Mouse (Mus musculus): Measurements from ENCODE around the gene Peli2. TPM values are rescaled to one million over a fixed set of nuclear protein-coding genes. Genes with fewer than 3 reads are reported as not detected.

Peli2 gene
- polyA plus RNA-seq, 1 experiment from 2014 or later, result 5.1 TPM

DNA sequence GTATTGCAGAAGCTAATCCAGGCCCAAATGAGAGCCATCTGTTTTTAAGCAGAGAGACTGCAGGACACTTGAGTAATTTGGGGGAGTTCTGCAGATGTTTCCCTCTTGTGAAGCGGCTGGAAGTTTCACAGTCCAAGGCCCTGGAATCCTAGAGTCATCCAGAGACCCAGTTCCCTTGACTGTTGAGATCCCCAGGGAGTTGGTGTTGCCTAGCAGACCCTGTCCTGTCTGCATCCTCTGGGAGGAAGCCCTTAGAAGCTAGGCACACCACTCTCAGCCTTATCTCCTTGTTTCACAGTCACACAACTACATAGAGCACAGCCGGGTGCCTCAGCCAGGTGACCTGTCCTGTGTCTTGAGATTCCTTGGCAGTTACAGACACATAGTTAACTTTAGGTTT, 30.9 kb downstream of the Peli2 start:
- H3K27ac ChIP-seq (ENCODE audit: low read depth, low read length), result no peak overlapping the region
- ATAC-seq (no peak), DNase-seq (ENCODE audit: low spot score) (no peak)
- no peaks in the 10 kb centered on the region for H3K4me1 ChIP-seq (ENCODE audit: control insufficient read depth, insufficient read depth, low read length)
- no peak overlapping the region for H3K4me2 ChIP-seq (ENCODE audit: low read length)
- no peaks in the 10 kb centered on the region for H3K36me3 ChIP-seq (ENCODE audit: control insufficient read depth, insufficient read depth, low read length)
- no peaks in the 10 kb centered on the region for H3K9me3 ChIP-seq (replicated peaks; ENCODE audit: control insufficient read depth, low read length)
- 92% methylated on average over 2 of the region's 2 CpGs for WGBS
- H3K27me3 ChIP-seq (replicated peaks; ENCODE audit: control insufficient read depth, insufficient read depth, low read length), result no peaks in the 10 kb centered on the region
- no peak overlapping the region for H3K9ac ChIP-seq (ENCODE audit: low read length)
- no peak overlapping the region for H3K4me3 ChIP-seq (ENCODE audit: low read depth, low read length)

DNA sequence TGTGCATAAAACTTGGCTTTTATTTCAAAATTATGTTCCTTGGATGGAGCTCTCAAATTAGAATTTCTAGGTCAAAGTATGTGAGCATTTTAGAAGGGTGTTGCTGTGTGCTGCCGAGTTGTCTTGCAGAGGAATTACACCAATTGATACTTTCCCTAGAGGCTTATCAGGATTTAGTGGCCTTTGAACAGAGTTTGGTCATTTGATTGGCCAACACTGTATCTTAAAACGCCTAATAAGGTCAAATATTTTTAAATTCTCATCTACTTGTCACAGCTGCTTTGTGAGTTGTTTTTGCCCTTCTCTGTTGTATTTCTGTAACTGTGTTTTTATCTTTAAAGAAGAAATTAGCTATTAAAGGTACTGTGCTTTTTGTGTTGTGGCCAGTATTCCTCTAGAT, 32.4 kb downstream of the Peli2 start:
- Histone ChIP-seq H3K27me3 (replicated peaks; ENCODE audit: control insufficient read depth, insufficient read depth, low read length) (no peaks in the 10 kb centered on the region), H3K9ac (ENCODE audit: low read length) (no peak overlapping the region), H3K4me1 (ENCODE audit: control insufficient read depth, insufficient read depth, low read length) (no peaks in the 10 kb centered on the region), H3K4me2 (ENCODE audit: low read length) (no peak overlapping the region), H3K4me3 (ENCODE audit: low read depth, low read length) (no peak overlapping the region), H3K27ac (ENCODE audit: low read depth, low read length) (no peak overlapping the region), H3K9me3 (replicated peaks; ENCODE audit: control insufficient read depth, low read length) (no peaks in the 10 kb centered on the region), H3K36me3 (ENCODE audit: control insufficient read depth, insufficient read depth, low read length) (no peaks in the 10 kb centered on the region)
- WGBS, result 77% methylated on average over 2 of the region's 2 CpGs
- no peak for DNase-seq (ENCODE audit: low spot score)
- ATAC-seq, result no peak

DNA sequence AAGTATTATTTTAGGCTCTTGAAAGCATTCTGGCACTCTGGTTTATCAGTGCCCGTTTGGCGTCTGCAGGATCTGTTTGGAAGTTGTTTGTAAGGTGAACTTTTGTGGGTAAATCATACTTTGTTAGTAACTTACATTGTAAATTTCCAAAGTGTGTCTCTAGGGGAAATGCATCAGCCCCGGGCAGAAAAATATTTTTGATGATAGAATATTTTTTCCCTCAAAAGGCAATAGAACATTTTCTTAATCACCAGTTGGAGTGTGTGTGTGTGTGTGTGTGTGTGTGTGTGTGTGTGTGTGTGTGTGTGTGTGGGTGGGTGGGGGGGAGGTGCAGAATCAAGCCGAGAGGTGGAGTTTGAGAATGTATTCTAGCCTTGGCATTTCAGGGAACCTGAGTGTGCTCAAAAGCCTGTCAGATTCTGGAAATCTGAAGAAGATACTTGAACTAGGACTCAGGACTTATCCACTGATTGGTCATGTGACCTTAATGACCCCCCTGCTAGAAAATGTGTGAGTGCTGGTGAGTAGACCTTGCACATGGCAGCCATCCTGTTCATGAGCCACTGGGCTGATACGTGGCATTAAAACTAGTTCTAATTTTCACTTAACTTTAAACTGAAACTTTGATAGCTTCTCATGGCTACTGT, 33.4 kb downstream of the Peli2 start:
- no peak for ATAC-seq
- Histone ChIP-seq H3K4me1 (ENCODE audit: control insufficient read depth, insufficient read depth, low read length) (no peaks in the 10 kb centered on the region), H3K4me2 (ENCODE audit: low read length) (no peak overlapping the region), H3K9ac (ENCODE audit: low read length) (no peak overlapping the region), H3K4me3 (ENCODE audit: low read depth, low read length) (no peak overlapping the region), H3K27me3 (replicated peaks; ENCODE audit: control insufficient read depth, insufficient read depth, low read length) (no peaks in the 10 kb centered on the region), H3K36me3 (ENCODE audit: control insufficient read depth, insufficient read depth, low read length) (no peaks in the 10 kb centered on the region), H3K27ac (ENCODE audit: low read depth, low read length) (no peak overlapping the region), H3K9me3 (replicated peaks; ENCODE audit: control insufficient read depth, low read length) (no peaks in the 10 kb centered on the region)
- no peak for DNase-seq (ENCODE audit: low spot score)
- 93% methylated on average over 5 of the region's 5 CpGs for WGBS

DNA sequence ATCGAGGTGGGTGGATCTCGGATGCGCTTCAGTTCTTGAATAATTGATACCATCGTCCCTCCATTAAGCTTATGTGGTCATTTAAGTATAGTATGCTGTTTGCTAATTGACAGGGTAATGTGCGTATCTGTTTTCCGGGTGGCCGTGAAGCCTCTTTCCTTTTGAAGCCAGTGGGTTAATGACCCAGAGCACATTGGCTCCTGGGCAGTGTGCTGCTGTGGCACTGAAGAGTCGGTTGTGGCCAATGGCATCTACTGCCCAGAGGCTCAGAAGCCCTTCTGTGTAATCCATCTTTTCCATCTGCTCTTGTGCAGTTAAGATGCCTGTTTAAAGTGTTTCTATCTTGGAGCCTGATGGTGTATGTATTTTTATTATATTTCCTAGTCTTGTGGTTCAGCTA, 34.0 kb downstream of the Peli2 start:
- Histone ChIP-seq H3K27ac (ENCODE audit: low read depth, low read length) (no peak overlapping the region), H3K36me3 (ENCODE audit: control insufficient read depth, insufficient read depth, low read length) (no peaks in the 10 kb centered on the region), H3K27me3 (replicated peaks; ENCODE audit: control insufficient read depth, insufficient read depth, low read length) (no peaks in the 10 kb centered on the region), H3K4me2 (ENCODE audit: low read length) (no peak overlapping the region), H3K4me1 (ENCODE audit: control insufficient read depth, insufficient read depth, low read length) (no peaks in the 10 kb centered on the region), H3K4me3 (ENCODE audit: low read depth, low read length) (no peak overlapping the region), H3K9ac (ENCODE audit: low read length) (no peak overlapping the region), H3K9me3 (replicated peaks; ENCODE audit: control insufficient read depth, low read length) (no peaks in the 10 kb centered on the region)
- no peak for DNase-seq (ENCODE audit: low spot score)
- WGBS, result 85% methylated on average over 8 of the region's 8 CpGs
- no peak for ATAC-seq

DNA sequence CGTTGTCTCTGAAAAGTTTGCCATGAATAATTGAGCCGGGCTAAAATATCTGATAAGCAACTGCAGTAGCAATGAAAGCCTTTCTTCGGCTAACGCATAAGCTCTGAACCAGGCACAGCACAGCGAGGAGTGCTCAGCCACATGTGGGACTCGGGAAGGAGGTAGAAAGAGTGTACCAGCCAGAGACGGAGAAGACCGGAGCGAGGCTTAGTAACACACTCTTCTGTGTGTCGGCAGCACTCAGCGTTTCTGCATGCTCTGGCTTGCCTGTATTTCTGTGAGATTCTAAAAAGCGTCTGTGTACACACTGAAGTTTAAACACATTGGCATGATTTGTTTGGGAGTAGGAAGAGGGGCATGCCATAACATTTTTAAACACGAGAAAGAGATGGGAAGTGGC, 34.5 kb downstream of the Peli2 start:
- Histone ChIP-seq H3K27ac (ENCODE audit: low read depth, low read length) (no peak overlapping the region), H3K4me1 (ENCODE audit: control insufficient read depth, insufficient read depth, low read length) (no peaks in the 10 kb centered on the region), H3K4me2 (ENCODE audit: low read length) (no peak overlapping the region), H3K36me3 (ENCODE audit: control insufficient read depth, insufficient read depth, low read length) (no peaks in the 10 kb centered on the region), H3K9me3 (replicated peaks; ENCODE audit: control insufficient read depth, low read length) (no peaks in the 10 kb centered on the region), H3K9ac (ENCODE audit: low read length) (no peak overlapping the region), H3K4me3 (ENCODE audit: low read depth, low read length) (no peak overlapping the region), H3K27me3 (replicated peaks; ENCODE audit: control insufficient read depth, insufficient read depth, low read length) (no peaks in the 10 kb centered on the region)
- DNase-seq (ENCODE audit: low spot score) (no peak), ATAC-seq (no peak)
- 86% methylated on average over 13 of the region's 13 CpGs for WGBS

DNA sequence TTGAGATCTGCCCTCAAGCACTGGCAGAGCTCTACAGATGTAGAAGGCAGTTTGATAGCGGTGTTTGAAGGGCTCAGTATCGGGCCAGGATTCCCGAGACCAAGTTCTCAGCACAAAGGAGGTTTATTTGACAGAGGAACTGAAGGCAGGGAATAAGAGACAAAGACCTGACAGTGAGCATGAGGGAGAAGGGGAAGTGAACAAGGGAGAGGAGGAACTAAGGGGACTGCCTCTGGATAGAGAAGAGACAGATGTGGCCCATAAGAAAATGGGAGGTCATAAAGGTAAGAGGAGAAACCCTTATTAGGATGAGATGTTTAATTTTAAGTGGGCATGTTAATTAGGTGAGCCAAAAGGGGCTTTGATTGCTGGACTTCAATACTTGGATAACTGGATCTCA, 36.5 kb downstream of the Peli2 start:
- DNase-seq (ENCODE audit: low spot score) (no peak), ATAC-seq (no peak)
- Histone ChIP-seq H3K36me3 (ENCODE audit: control insufficient read depth, insufficient read depth, low read length) (no peaks in the 10 kb centered on the region), H3K4me3 (ENCODE audit: low read depth, low read length) (no peak overlapping the region), H3K9me3 (replicated peaks; ENCODE audit: control insufficient read depth, low read length) (no peaks in the 10 kb centered on the region), H3K27me3 (replicated peaks; ENCODE audit: control insufficient read depth, insufficient read depth, low read length) (no peaks in the 10 kb centered on the region), H3K9ac (ENCODE audit: low read length) (no peak overlapping the region), H3K4me2 (ENCODE audit: low read length) (no peak overlapping the region), H3K27ac (ENCODE audit: low read depth, low read length) (no peak overlapping the region), H3K4me1 (ENCODE audit: control insufficient read depth, insufficient read depth, low read length) (no peaks in the 10 kb centered on the region)
- 87% methylated on average over 3 of the region's 3 CpGs for WGBS

DNA sequence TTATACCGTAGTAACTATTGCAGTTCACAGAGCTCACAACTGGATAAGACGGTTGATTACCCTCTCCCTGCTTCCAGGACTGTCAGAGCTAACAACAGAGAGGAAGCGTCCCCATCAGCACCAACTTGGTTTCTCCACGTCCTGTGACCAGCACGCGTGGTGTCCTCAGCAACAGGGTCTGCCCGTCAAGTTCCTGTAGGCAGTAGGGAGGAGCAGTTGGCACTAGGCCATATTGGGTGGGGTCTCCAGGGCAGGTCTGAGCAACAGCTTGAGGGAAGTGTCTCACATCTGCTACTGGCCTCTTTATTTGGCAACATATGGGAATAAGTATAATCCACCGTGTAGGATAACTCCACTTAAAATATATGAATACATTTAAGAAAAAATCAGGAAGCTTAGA, 37.2 kb downstream of the Peli2 start:
- Histone ChIP-seq H3K4me1 (ENCODE audit: control insufficient read depth, insufficient read depth, low read length) (no peaks in the 10 kb centered on the region), H3K9me3 (replicated peaks; ENCODE audit: control insufficient read depth, low read length) (no peaks in the 10 kb centered on the region), H3K9ac (ENCODE audit: low read length) (no peak overlapping the region), H3K27me3 (replicated peaks; ENCODE audit: control insufficient read depth, insufficient read depth, low read length) (no peaks in the 10 kb centered on the region), H3K27ac (ENCODE audit: low read depth, low read length) (no peak overlapping the region), H3K4me2 (ENCODE audit: low read length) (no peak overlapping the region), H3K36me3 (ENCODE audit: control insufficient read depth, insufficient read depth, low read length) (no peaks in the 10 kb centered on the region), H3K4me3 (ENCODE audit: low read depth, low read length) (no peak overlapping the region)
- 81% methylated on average over 8 of the region's 8 CpGs for WGBS
- no peak for ATAC-seq
- no peak for DNase-seq (ENCODE audit: low spot score)

DNA sequence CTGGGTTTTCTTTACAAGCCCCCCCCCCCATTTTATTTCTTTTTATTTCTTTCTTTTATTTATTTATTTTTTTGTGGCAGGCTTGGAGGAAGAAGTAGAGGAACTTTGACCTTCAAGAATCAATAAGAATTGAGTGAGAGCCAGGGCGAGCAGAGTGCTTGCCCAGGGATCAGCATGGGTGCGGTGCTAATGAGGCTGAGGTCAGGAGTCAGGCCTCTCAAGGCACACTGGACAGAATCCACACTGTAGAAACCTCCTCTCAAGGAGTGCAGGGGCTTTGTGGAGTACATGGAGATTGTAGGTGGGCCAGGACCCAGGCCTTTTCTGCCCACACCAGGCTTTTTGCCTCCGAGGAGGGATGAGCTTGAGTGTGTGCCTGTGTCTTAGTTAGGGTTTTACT, 38.8 kb downstream of the Peli2 start:
- H3K4me2 ChIP-seq (ENCODE audit: low read length), result no peak overlapping the region
- H3K27me3 ChIP-seq (replicated peaks; ENCODE audit: control insufficient read depth, insufficient read depth, low read length), result no peaks in the 10 kb centered on the region
- WGBS, result 74% methylated on average over 3 of the region's 3 CpGs
- DNase-seq (ENCODE audit: low spot score) (no peak), ATAC-seq (no peak)
- no peaks in the 10 kb centered on the region for H3K4me1 ChIP-seq (ENCODE audit: control insufficient read depth, insufficient read depth, low read length)
- H3K36me3 ChIP-seq (ENCODE audit: control insufficient read depth, insufficient read depth, low read length), result no peaks in the 10 kb centered on the region
- H3K27ac ChIP-seq (ENCODE audit: low read depth, low read length), result no peak overlapping the region
- H3K9ac ChIP-seq (ENCODE audit: low read length), result no peak overlapping the region
- no peak overlapping the region for H3K4me3 ChIP-seq (ENCODE audit: low read depth, low read length)
- H3K9me3 ChIP-seq (replicated peaks; ENCODE audit: control insufficient read depth, low read length), result no peaks in the 10 kb centered on the region

DNA sequence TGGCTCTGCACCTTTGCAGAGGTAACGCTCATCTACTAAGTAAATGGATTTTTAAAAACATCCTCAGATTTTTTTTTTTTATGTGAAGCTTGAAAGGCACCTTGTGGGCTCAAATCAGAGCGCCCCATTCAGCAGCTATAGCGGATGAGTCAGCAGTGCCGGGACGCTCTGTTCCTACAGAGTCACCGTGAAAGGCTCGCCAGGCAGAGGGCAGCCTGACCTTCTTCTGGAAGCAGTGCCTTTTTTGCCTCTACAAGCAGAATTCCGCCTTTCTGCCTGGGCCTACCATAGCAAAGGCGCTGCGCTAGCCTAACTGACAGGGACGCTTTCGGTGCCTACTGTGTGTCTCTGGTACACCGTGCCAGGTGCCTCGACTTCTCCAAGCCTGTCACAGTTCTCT, 41.8 kb downstream of the Peli2 start:
- no peaks in the 10 kb centered on the region for H3K36me3 ChIP-seq (ENCODE audit: control insufficient read depth, insufficient read depth, low read length)
- no peak overlapping the region for H3K4me3 ChIP-seq (ENCODE audit: low read depth, low read length)
- no peaks in the 10 kb centered on the region for H3K27me3 ChIP-seq (replicated peaks; ENCODE audit: control insufficient read depth, insufficient read depth, low read length)
- ATAC-seq (no peak), DNase-seq (ENCODE audit: low spot score) (no peak)
- no peaks in the 10 kb centered on the region for H3K4me1 ChIP-seq (ENCODE audit: control insufficient read depth, insufficient read depth, low read length)
- no peaks in the 10 kb centered on the region for H3K9me3 ChIP-seq (replicated peaks; ENCODE audit: control insufficient read depth, low read length)
- H3K27ac ChIP-seq (ENCODE audit: low read depth, low read length), result no peak overlapping the region
- H3K9ac ChIP-seq (ENCODE audit: low read length), result no peak overlapping the region
- 91% methylated on average over 14 of the region's 14 CpGs for WGBS
- H3K4me2 ChIP-seq (ENCODE audit: low read length), result no peak overlapping the region
